Mouse (Mus musculus) G1E (cell line): ENCODE measurements around the gene Ppm1l. TPM values are rescaled to one million over a fixed set of nuclear protein-coding genes. Genes with fewer than 3 reads are reported as not detected.

Experiments
- ATAC-seq: 2 replicates; pipeline ENCODE4 v1.8.0; 2016; ENCODE audit warnings: mild to moderate bottlenecking; ENCODE audit not compliant: insufficient number of reproducible peaks, poor library complexity, low FRiP score, severe bottlenecking; ENCODE audit errors: extremely low read depth
- DNase-seq: peaks from one replicate; pipeline ENCODE4 v3.0.0; 2012; ENCODE audit warnings: low spot score
- H3K27me3 ChIP-seq: 2 replicates; pipeline ENCODE4 v1.6.1; 2012; ENCODE audit warnings: mild to moderate bottlenecking, low read length, inconsistent platforms; ENCODE audit not compliant: insufficient read depth
- H3K36me3 ChIP-seq: replicated peaks from 2 replicates; pipeline ENCODE3; 2012; ENCODE audit warnings: mild to moderate bottlenecking, inconsistent platforms
- H3K4me1 ChIP-seq: 2 replicates; pipeline ENCODE4 v1.6.1; 2012; ENCODE audit warnings: low read depth, low read length, inconsistent platforms, mixed read lengths; ENCODE audit not compliant: insufficient read depth
- H3K4me3 ChIP-seq: 2 replicates; pipeline ENCODE4 v1.5.1; 2012; ENCODE audit warnings: low read depth, mild to moderate bottlenecking, inconsistent platforms, low read length, moderate library complexity, mixed read lengths
- H3K9me3 ChIP-seq: replicated peaks from 2 replicates; pipeline ENCODE4 v1.6.1; 2012; ENCODE audit warnings: inconsistent platforms
- CTCF ChIP-seq: IDR thresholded peaks from 2 replicates; pipeline ENCODE4 v1.5.1; 2012; ENCODE audit warnings: low read depth, low read length, inconsistent platforms, mixed read lengths
- GATA1 ChIP-seq: IDR thresholded peaks from 2 replicates; pipeline ENCODE4 v1.6.1; 2012; ENCODE audit warnings: borderline replicate concordance, low read length, inconsistent platforms, mixed read lengths
- GATA2 ChIP-seq: IDR thresholded peaks from 2 replicates; pipeline ENCODE4 v1.6.1; 2012; ENCODE audit warnings: low read depth, low read length, inconsistent platforms, borderline replicate concordance
- POLR2AphosphoS5 ChIP-seq: IDR thresholded peaks from 2 replicates; pipeline ENCODE4 v1.6.1; 2012; ENCODE audit warnings: low read depth, low read length, inconsistent platforms; ENCODE audit not compliant: insufficient replicate concordance
- TAL1 ChIP-seq: conservative IDR thresholded peaks from 2 replicates; pipeline ENCODE4 v1.6.1; 2012; ENCODE audit warnings: low read depth, low read length, inconsistent platforms, mixed read lengths
- polyA plus RNA-seq: library from polyadenylated mRNA; stranded (reverse); fragments of >175 nt; gene quantifications from 2 replicates; pipeline ENCODE4 v1.2.3, GENCODE M21; 2012
- total RNA-seq, 2 experiments: library from RNA; stranded (forward) in 1 of 2; stranded (reverse) in 1 of 2; fragments of 200-1000 nt in 1 of 2; fragments of >200 nt in 1 of 2; fragmentation: Nextera tagmentation in 1 of 2; gene quantifications; 2 replicates each; pipeline ENCODE4 v1.2.3; 2014 to 2017

Ppm1l gene
- total and polyA plus RNA-seq, 3 experiments: 1.5 to 16.6 (median 5.6) TPM

GRCm38 (mm10) chr3:69356078-69356665 lies 39.5 kb downstream of the Ppm1l start:
- Histone ChIP-seq H3K27me3 (no peaks in the 10 kb centered on the region), H3K9me3 (no peaks in the 10 kb centered on the region), H3K36me3 (no peaks in the 10 kb centered on the region), H3K4me1 (peaks cover 3% of the 10 kb centered on the region; the same call in 1 of the 2 replicates), H3K4me3 (no peak overlapping the region)
- no peak for DNase-seq
- ATAC-seq: no peak
- no peak for TF ChIP-seq GATA2
- no peak for TF ChIP-seq CTCF
- TF ChIP-seq TAL1: no peak
- TF ChIP-seq GATA1: no peak
- no peak for TF ChIP-seq POLR2AphosphoS5

GRCm38 (mm10) chr3:69356781-69357180 lies 40.1 kb downstream of the Ppm1l start:
- no peaks in the 10 kb centered on the region for H3K36me3 ChIP-seq
- H3K4me3 ChIP-seq: no peak overlapping the region
- TF ChIP-seq GATA1 (no peak), POLR2AphosphoS5 (no peak), CTCF (no peak), GATA2 (no peak), TAL1 (no peak)
- no peaks in the 10 kb centered on the region for H3K27me3 ChIP-seq
- H3K9me3 ChIP-seq: no peaks in the 10 kb centered on the region
- ATAC-seq (no peak), DNase-seq (no peak)
- peaks cover 3% of the 10 kb centered on the region; the same call in 1 of the 2 replicates for H3K4me1 ChIP-seq

GRCm38 (mm10) chr3:69357897-69358619 lies 41.4 kb downstream of the Ppm1l start:
- Histone ChIP-seq H3K9me3 (no peaks in the 10 kb centered on the region), H3K27me3 (no peaks in the 10 kb centered on the region), H3K4me1 (peaks cover 3% of the 10 kb centered on the region; the same call in 1 of the 2 replicates), H3K36me3 (no peaks in the 10 kb centered on the region), H3K4me3 (no peak overlapping the region)
- DNase-seq (no peak), ATAC-seq (no peak)
- TF ChIP-seq POLR2AphosphoS5: no peak
- TF ChIP-seq GATA2: no peak
- TF ChIP-seq TAL1: no peak
- TF ChIP-seq CTCF: no peak
- TF ChIP-seq GATA1: no peak

GRCm38 (mm10) chr3:69358620-69358964 lies 41.9 kb downstream of the Ppm1l start:
- no peak for TF ChIP-seq TAL1
- no peak for TF ChIP-seq GATA2
- TF ChIP-seq POLR2AphosphoS5: no peak
- TF ChIP-seq GATA1: no peak
- TF ChIP-seq CTCF: no peak
- Histone ChIP-seq H3K27me3 (no peaks in the 10 kb centered on the region), H3K4me3 (no peak overlapping the region), H3K4me1 (peaks cover 3% of the 10 kb centered on the region; the same call in 1 of the 2 replicates), H3K9me3 (no peaks in the 10 kb centered on the region), H3K36me3 (no peaks in the 10 kb centered on the region)
- DNase-seq: no peak
- no peak for ATAC-seq

GRCm38 (mm10) chr3:69360263-69360895 lies 43.7 kb downstream of the Ppm1l start:
- no peak overlapping the region for H3K4me3 ChIP-seq

More at GRCm38 (mm10) chr3:69360263-69360895, 43.7 kb downstream of the Ppm1l start:
- Histone ChIP-seq H3K4me1 (peaks cover 3% of the 10 kb centered on the region; the same call in 1 of the 2 replicates), H3K27me3 (peaks cover 2% of the 10 kb centered on the region; the same call in 1 of the 2 replicates), H3K9me3 (no peaks in the 10 kb centered on the region), H3K36me3 (no peaks in the 10 kb centered on the region)
- DNase-seq (no peak), ATAC-seq (no peak)
- TF ChIP-seq CTCF: no peak
- TF ChIP-seq POLR2AphosphoS5: no peak
- no peak for TF ChIP-seq TAL1
- no peak for TF ChIP-seq GATA2
- no peak for TF ChIP-seq GATA1
